12 mouse cellular contexts compared by ENCODE assay signal in the genomic region with DNA sequence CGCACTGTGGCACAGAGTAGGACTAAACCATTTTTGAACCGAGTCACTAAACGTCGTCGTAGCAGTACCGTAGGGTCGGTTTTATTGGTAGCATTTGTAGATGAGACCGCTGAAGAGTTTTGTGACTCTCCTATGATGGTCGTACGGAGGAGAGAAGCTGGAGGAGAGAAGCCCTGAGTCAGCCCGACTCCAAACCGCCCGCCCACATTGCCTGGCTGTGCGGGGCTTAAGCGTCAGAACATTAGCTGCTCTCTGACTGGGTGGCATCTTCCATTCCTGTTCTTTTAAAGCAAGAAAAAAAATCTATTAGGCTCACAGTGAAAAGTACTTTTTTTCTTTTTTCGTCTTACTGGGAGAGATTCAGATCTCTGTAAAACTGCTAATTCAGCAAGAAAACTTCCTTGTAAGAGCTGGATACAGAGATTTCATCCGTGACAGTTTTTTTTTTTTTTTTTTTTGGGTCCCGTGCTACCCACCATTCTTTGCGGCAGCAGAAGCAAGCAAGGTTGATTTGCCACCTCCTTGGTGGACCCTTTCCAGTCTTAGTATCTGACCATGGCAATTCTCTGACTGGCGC.
DNase-seq lines count a peak whose midpoint lies in the region; ATAC-seq and TF ChIP-seq lines count a peak whose summit lies in the region.
"Had no signal": no experiment of that assay in that cellular context is flagged by ENCODE, and none has a peak within 500 bp of the region (broad histone marks: within the 10 kb centered on the region; RNA-seq: fewer than 3 reads in every experiment).

No protein-coding gene starts in this region.

- DNase-seq in hindbrain, embryonic 10.5 days (ENCODE audit: low spot score): no peak
- no peak for DNase-seq in midbrain, embryonic 10.5 days (ENCODE audit: low spot score)
- no peak for DNase-seq in midbrain, postnatal 0 days (ENCODE audit: low spot score)
- no peak for DNase-seq in cerebellum, adult 2 months
- DNase-seq in thymus, postnatal 10 days (ENCODE audit: low spot score in 2 of 2): no peak
- DNase-seq: kidney, adult 8-10 months; layer of hippocampus, postnatal 36 days had no signal

- H3K36me3 ChIP-seq in hindbrain, embryonic 10.5 days: no peaks in the 10 kb centered on the region
- H3K36me3 ChIP-seq in hindbrain, embryonic 12.5 days: no peaks in the 10 kb centered on the region
- no peaks in the 10 kb centered on the region for H3K36me3 ChIP-seq in midbrain, embryonic 13.5 days
- H3K36me3 ChIP-seq in midbrain, embryonic 10.5 days: no peaks in the 10 kb centered on the region
- H3K36me3 ChIP-seq in embryonic facial prominence, embryonic 13.5 days: no peaks in the 10 kb centered on the region
- H3K36me3 ChIP-seq in midbrain, postnatal 0 days (ENCODE audit: insufficient read depth, low read length): no peaks in the 10 kb centered on the region

- no peak overlapping the region for H3K9ac ChIP-seq in hindbrain, embryonic 12.5 days
- H3K9ac ChIP-seq in midbrain, embryonic 13.5 days (replicated peaks): no peak overlapping the region
- no peak overlapping the region for H3K9ac ChIP-seq in embryonic facial prominence, embryonic 13.5 days
- H3K9ac ChIP-seq in midbrain, postnatal 0 days (replicated peaks; ENCODE audit: low read length, poor library complexity, severe bottlenecking): no peak overlapping the region
- H3K9ac ChIP-seq: liver, embryonic 14.5 days had no signal

- no peaks in the 10 kb centered on the region for H3K4me1 ChIP-seq in hindbrain, embryonic 10.5 days (replicated peaks)
- H3K4me1 ChIP-seq in hindbrain, embryonic 12.5 days: no peaks in the 10 kb centered on the region
- H3K4me1 ChIP-seq in midbrain, embryonic 13.5 days (replicated peaks): no peaks in the 10 kb centered on the region
- no peaks in the 10 kb centered on the region for H3K4me1 ChIP-seq in midbrain, embryonic 10.5 days
- no peaks in the 10 kb centered on the region for H3K4me1 ChIP-seq in embryonic facial prominence, embryonic 13.5 days
- no peaks in the 10 kb centered on the region for H3K4me1 ChIP-seq in midbrain, postnatal 0 days (ENCODE audit: insufficient read depth, low read length)
- no peaks in the 10 kb centered on the region for H3K4me1 ChIP-seq in cerebellum, adult 2 months (ENCODE audit: control insufficient read depth, insufficient read depth, low read length)

- H3K4me3 ChIP-seq in hindbrain, embryonic 10.5 days: peak overlapping the region; percentile 11; the same call in 1 of the 2 replicates
- H3K4me3 ChIP-seq in hindbrain, embryonic 12.5 days: no peak overlapping the region
- H3K4me3 ChIP-seq in midbrain, embryonic 13.5 days (replicated peaks): no peak overlapping the region
- no peak overlapping the region for H3K4me3 ChIP-seq in midbrain, embryonic 10.5 days
- peak overlapping the region; percentile 17 for H3K4me3 ChIP-seq in embryonic facial prominence, embryonic 13.5 days
- H3K4me3 ChIP-seq in midbrain, postnatal 0 days (ENCODE audit: low read depth, low read length): no peak overlapping the region
- H3K4me3 ChIP-seq in cerebellum, adult 2 months (replicated peaks; ENCODE audit: insufficient read depth, low read depth, low read length): no peak overlapping the region

- ATAC-seq in hindbrain, embryonic 12.5 days (ENCODE audit: low FRiP score): no peak
- no peak for ATAC-seq in midbrain, embryonic 13.5 days
- ATAC-seq in embryonic facial prominence, embryonic 13.5 days (ENCODE audit: insufficient number of reproducible peaks, insufficient read depth, low FRiP score, low TSS enrichment, low read depth): no peak
- ATAC-seq in midbrain, postnatal 0 days (ENCODE audit: low FRiP score): no peak
- ATAC-seq: CD4-positive, CD25-positive, alpha-beta regulatory T cell, adult 4 months had no signal

- no peak for TF ChIP-seq POLR2A in cerebellum, adult 2 months (IDR thresholded peaks at IDR 0.05; ENCODE audit: borderline replicate concordance, insufficient read depth, low read length)

- WGBS in hindbrain, embryonic 10.5 days: 69% methylated on average over 20 of the region's 20 CpGs
- WGBS in hindbrain, embryonic 12.5 days: 70% methylated on average over 20 of the region's 20 CpGs
- 75% methylated on average over 20 of the region's 20 CpGs for WGBS in midbrain, embryonic 13.5 days
- 68% methylated on average over 20 of the region's 20 CpGs for WGBS in midbrain, embryonic 10.5 days
- 63% methylated on average over 20 of the region's 20 CpGs for WGBS in embryonic facial prominence, embryonic 13.5 days
- 80% methylated on average over 20 of the region's 20 CpGs for WGBS in midbrain, postnatal 0 days
- WGBS in cerebellum, adult 2 months: 88% methylated on average over 20 of the region's 20 CpGs

- TF ChIP-seq CTCF in midbrain, postnatal 0 days (IDR thresholded peaks at IDR 0.05): no peak
- no peak for TF ChIP-seq CTCF in cerebellum, adult 2 months (IDR thresholded peaks at IDR 0.05; ENCODE audit: borderline replicate concordance, insufficient read depth, low read depth, low read length)

- no peaks in the 10 kb centered on the region for H3K9me3 ChIP-seq in hindbrain, embryonic 10.5 days
- no peaks in the 10 kb centered on the region for H3K9me3 ChIP-seq in hindbrain, embryonic 12.5 days (replicated peaks)
- no peaks in the 10 kb centered on the region for H3K9me3 ChIP-seq in midbrain, embryonic 13.5 days
- no peaks in the 10 kb centered on the region for H3K9me3 ChIP-seq in midbrain, embryonic 10.5 days (replicated peaks)
- 0 out of 2 replicates have a peak, but pooled peaks cover 4% of the 10 kb centered on the region for H3K9me3 ChIP-seq in embryonic facial prominence, embryonic 13.5 days
- H3K9me3 ChIP-seq in midbrain, postnatal 0 days (ENCODE audit: low read length): no peaks in the 10 kb centered on the region

- H3K4me2 ChIP-seq in hindbrain, embryonic 12.5 days (replicated peaks): no peak overlapping the region
- peak overlapping the region; percentile 30 for H3K4me2 ChIP-seq in midbrain, embryonic 13.5 days (replicated peaks)
- H3K4me2 ChIP-seq in embryonic facial prominence, embryonic 13.5 days: peak overlapping the region; percentile 36
- H3K4me2 ChIP-seq in midbrain, postnatal 0 days (ENCODE audit: low read depth, low read length, poor library complexity, severe bottlenecking): 0 out of 2 replicates have a peak overlapping the region, but pooled peaks have one; percentile 15

- no peak overlapping the region for H3K27ac ChIP-seq in hindbrain, embryonic 10.5 days
- H3K27ac ChIP-seq in hindbrain, embryonic 12.5 days: no peak overlapping the region
- no peak overlapping the region for H3K27ac ChIP-seq in midbrain, embryonic 13.5 days
- no peak overlapping the region for H3K27ac ChIP-seq in midbrain, embryonic 10.5 days (replicated peaks)
- no peak overlapping the region for H3K27ac ChIP-seq in embryonic facial prominence, embryonic 13.5 days
- no peak overlapping the region for H3K27ac ChIP-seq in midbrain, postnatal 0 days (ENCODE audit: low read depth, low read length)
- H3K27ac ChIP-seq in cerebellum, adult 2 months (ENCODE audit: insufficient read depth, low read length): no peak overlapping the region
- H3K27ac ChIP-seq: liver, embryonic 14.5 days had no signal

- no peaks in the 10 kb centered on the region for H3K27me3 ChIP-seq in hindbrain, embryonic 10.5 days (ENCODE audit: insufficient read depth, poor library complexity, severe bottlenecking)
- no peaks in the 10 kb centered on the region for H3K27me3 ChIP-seq in hindbrain, embryonic 12.5 days
- H3K27me3 ChIP-seq in midbrain, embryonic 13.5 days: no peaks in the 10 kb centered on the region
- H3K27me3 ChIP-seq in midbrain, embryonic 10.5 days (ENCODE audit: low read depth, poor library complexity, severe bottlenecking): peaks cover 4% of the 10 kb centered on the region; the same call in 1 of the 2 replicates
- H3K27me3 ChIP-seq in embryonic facial prominence, embryonic 13.5 days: peaks cover 10% of the 10 kb centered on the region
- no peaks in the 10 kb centered on the region for H3K27me3 ChIP-seq in midbrain, postnatal 0 days (ENCODE audit: insufficient read depth, low read length)
- no peaks in the 10 kb centered on the region for H3K27me3 ChIP-seq in cerebellum, adult 2 months (ENCODE audit: control insufficient read depth, insufficient read depth, low read length)

Comparison
In these comparisons a context has a peak if more than half of its experiments do, and no peak if none do; other contexts are left out.
1. H3K4me3 ChIP-seq: peak in hindbrain, embryonic 10.5 days (single experiment) and embryonic facial prominence, embryonic 13.5 days (single experiment); none in hindbrain, embryonic 12.5 days (single experiment), midbrain, embryonic 13.5 days (single experiment), midbrain, embryonic 10.5 days (single experiment), midbrain, postnatal 0 days (single experiment) and cerebellum, adult 2 months (single experiment).